Mouse (Mus musculus) inflammation-experienced regulatory T-cells (primary cell): ENCODE results near the gene Adtrp. TPM values are rescaled to one million over a fixed set of nuclear protein-coding genes. Genes with fewer than 3 reads are reported as not detected.

Source experiments
- polyA plus RNA-seq, 2 experiments: library from polyadenylated mRNA; unstranded; fragments of 100-300 nt; shearing (Covaris generic); gene quantifications; one replicate each; pipeline ENCODE4 v1.2.1; 2017

Gene Adtrp
- polyA plus RNA-seq, result 1 to 10 TPM in 1 of 2 experiments, not detected in 1; 1.5 TPM

DNA sequence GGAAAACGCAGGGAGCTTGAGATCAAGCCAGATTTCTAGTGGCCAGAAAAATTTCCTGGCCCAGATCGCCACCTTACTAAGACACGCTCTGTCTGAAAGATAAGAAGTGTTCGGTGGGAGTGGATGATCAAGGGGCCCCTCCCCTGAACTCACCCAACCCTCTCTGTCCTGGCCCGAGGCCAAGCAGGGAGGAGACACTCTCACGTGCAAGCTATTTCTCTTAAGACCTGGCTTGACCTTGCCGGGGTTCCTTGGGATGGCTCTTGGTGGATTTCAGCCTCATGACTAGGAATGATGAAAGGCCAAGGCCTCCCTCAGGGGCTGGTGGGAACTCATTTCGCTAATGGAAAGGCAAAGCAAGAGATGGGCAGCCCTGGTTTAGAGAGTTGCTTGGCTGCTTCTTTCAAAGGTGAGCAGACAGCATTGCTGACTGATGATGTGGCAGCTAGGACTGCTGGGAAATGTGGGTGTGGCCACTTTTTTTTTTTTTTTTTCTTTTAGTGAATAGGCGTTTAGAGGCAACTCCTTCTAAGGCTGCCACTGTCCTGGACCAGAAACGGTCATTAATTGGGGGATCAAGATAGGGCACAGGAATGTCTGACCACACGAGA is at the start of gene Adtrp:
Gene Adtrp (minus strand): TSS at position 169 of the 611 bp plus-strand sequence.

Other genes with a start within 250 kb of the Adtrp start
- gene Tmem170b, start 241.8 kb downstream of the Adtrp start, polyA plus RNA-seq, result 1 to 10 TPM; 6.3 to 9.2 TPM
- gene Hivep1, start 204.3 kb upstream of the Adtrp start, polyA plus RNA-seq, result 10 to 100 TPM in 1 of 2 experiments, 1 to 10 TPM in 1; 6.1 to 13.9 TPM